Mouse (Mus musculus) brain, embryonic 14.5 days (tissue): ENCODE data around the gene Hrh3.

Source experiments
- CTCF ChIP-seq: fragments of 200-500 bp; IDR thresholded peaks from 2 replicates; pipeline ENCODE4 v1.5.1; 2012; ENCODE audit warnings: inconsistent platforms, mild to moderate bottlenecking, moderate library complexity, borderline replicate concordance; ENCODE audit not compliant: insufficient read depth, insufficient read length; ENCODE audit errors: extremely low read depth
- POLR2A ChIP-seq: fragments of 200-500 bp; IDR thresholded peaks from 2 replicates; pipeline ENCODE4 v1.6.1; 2012; ENCODE audit warnings: mild to moderate bottlenecking, inconsistent platforms, borderline replicate concordance; ENCODE audit not compliant: poor library complexity, insufficient read depth, insufficient read length, severe bottlenecking; ENCODE audit errors: extremely low read depth

DNA sequence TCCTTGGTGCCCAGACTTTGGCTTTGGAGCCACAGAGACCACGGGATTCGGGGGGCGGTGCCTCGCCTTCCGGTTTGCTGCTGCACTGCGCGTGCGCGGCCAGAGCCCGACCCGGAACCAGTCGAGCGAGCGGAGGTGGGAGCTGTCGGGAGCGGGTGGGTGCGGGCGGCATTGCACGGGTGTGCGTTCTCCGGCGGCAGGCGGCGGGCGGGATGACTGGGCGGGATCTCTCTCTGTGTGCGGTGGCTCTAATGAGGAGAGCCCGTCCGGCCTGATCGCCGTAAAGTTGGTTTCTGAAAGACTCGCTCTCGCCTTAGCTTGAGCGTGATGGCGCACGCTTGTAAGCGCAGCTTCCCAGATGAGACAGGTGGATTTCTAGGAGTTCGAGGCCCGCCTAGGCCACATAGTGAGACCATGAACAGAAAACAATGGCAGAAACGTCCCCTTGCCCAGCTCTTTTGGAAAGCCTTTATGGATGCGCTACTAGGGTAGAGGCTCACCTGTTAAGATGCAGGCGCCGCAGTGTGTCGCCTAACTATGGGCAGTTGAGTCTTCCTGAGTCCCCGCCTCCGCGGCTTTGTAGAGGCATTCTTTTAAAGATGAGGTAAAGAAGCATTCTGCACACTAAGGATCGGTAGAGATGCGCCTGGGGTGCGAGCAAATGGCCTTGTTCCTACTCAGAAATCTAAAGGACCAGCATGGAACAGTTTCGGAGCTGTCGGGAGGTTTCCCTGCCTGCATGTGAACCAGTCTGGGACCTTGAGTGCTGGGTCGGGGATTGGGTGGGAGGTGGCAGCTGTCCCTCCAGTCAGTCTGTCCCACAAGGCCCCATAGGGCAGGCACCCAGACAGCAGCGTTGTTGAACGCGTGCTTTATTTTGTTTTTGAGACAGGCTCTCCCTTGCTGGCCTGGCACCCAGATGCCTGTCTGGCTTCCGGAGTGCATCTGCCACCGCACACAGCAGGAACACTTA lies 33.5 kb downstream of the Hrh3 start, which contains the start of gene Mtg2:
- TF ChIP-seq CTCF (no peak), POLR2A (peak; percentile 96)
